ENCODE assay signal across 40 mouse cellular contexts in genomic region chr8:13386366-13386765, GRCm38 (mm10). TPM values are rescaled to one million over a fixed set of nuclear protein-coding genes. Genes with fewer than 3 reads are reported as not detected.
"Had no signal": no experiment of that assay in that cellular context is flagged by ENCODE, and none has a peak within 500 bp of the region (broad histone marks: within the 10 kb centered on the region; RNA-seq: fewer than 3 reads in every experiment).

No protein-coding gene starts in this region.

- H3K4me3 ChIP-seq: limb, embryonic 10.5 days; limb, embryonic 12.5 days; limb, embryonic 13.5 days; limb, embryonic 15.5 days; liver, embryonic 12.5 days; liver, embryonic 13.5 days; liver, embryonic 15.5 days; lung, embryonic 15.5 days; megakaryocyte, embryonic 14.5 days; midbrain, embryonic 10.5 days; midbrain, embryonic 12.5 days; midbrain, embryonic 13.5 days; midbrain, embryonic 15.5 days; myocyte; neural tube, embryonic 12.5 days; neural tube, embryonic 13.5 days had no signal

- H3K27ac ChIP-seq: limb, embryonic 10.5 days; limb, embryonic 12.5 days; limb, embryonic 13.5 days; limb, embryonic 15.5 days; liver, embryonic 12.5 days; liver, embryonic 13.5 days; liver, embryonic 14.5 days; liver, embryonic 15.5 days; lung, embryonic 15.5 days; macrophage; midbrain, embryonic 10.5 days; midbrain, embryonic 12.5 days; midbrain, embryonic 13.5 days; midbrain, embryonic 15.5 days; neural tube, embryonic 12.5 days; neural tube, embryonic 13.5 days had no signal

- H3K36me3 ChIP-seq: limb, embryonic 10.5 days; limb, embryonic 15.5 days; liver, embryonic 12.5 days; liver, embryonic 13.5 days; liver, embryonic 15.5 days; midbrain, embryonic 15.5 days; neural tube, embryonic 13.5 days had no signal

- H3K4me1 ChIP-seq: limb, embryonic 10.5 days; limb, embryonic 12.5 days; limb, embryonic 13.5 days; limb, embryonic 15.5 days; lung, embryonic 15.5 days; midbrain, embryonic 10.5 days; midbrain, embryonic 12.5 days; midbrain, embryonic 13.5 days; midbrain, embryonic 15.5 days; neural tube, embryonic 12.5 days; neural tube, embryonic 13.5 days had no signal

- H3K27me3 ChIP-seq: limb, embryonic 12.5 days; limb, embryonic 13.5 days; limb, embryonic 15.5 days; liver, embryonic 12.5 days; liver, embryonic 13.5 days; liver, embryonic 15.5 days; lung, embryonic 15.5 days; midbrain, embryonic 12.5 days; midbrain, embryonic 13.5 days; midbrain, embryonic 15.5 days; neural tube, embryonic 12.5 days; neural tube, embryonic 13.5 days had no signal

- H3K9ac ChIP-seq: limb, embryonic 12.5 days; limb, embryonic 13.5 days; limb, embryonic 15.5 days; liver, embryonic 12.5 days; liver, embryonic 13.5 days; liver, embryonic 14.5 days; liver, embryonic 15.5 days; liver, postnatal 0 days; lung, embryonic 14.5 days; lung, embryonic 15.5 days; midbrain, embryonic 12.5 days; midbrain, embryonic 13.5 days; midbrain, embryonic 15.5 days; neural tube, embryonic 12.5 days; neural tube, embryonic 13.5 days had no signal

- DNase-seq: left cerebral cortex, postnatal 4 days; liver; liver, embryonic 13.5 days; liver, postnatal 0 days; lung, adult 18-20 months; lung, adult 2 months; lung, embryonic 14.5 days; lung, postnatal 10 days; lung, postnatal 14 days; lung, postnatal 36 days; lung, postnatal 4 days; midbrain, embryonic 14.5 days had no signal

- H3K4me2 ChIP-seq: limb, embryonic 12.5 days; limb, embryonic 13.5 days; limb, embryonic 15.5 days; liver, embryonic 11.5 days; liver, embryonic 12.5 days; liver, embryonic 13.5 days; liver, embryonic 15.5 days; lung, embryonic 14.5 days; lung, embryonic 15.5 days; midbrain, embryonic 11.5 days; midbrain, embryonic 12.5 days; midbrain, embryonic 13.5 days; midbrain, embryonic 15.5 days; neural tube, embryonic 12.5 days; neural tube, embryonic 13.5 days had no signal

- H3K9me3 ChIP-seq: limb, embryonic 10.5 days; limb, embryonic 12.5 days; limb, embryonic 15.5 days; liver, embryonic 12.5 days; liver, embryonic 13.5 days; liver, embryonic 15.5 days; lung, embryonic 15.5 days; midbrain, embryonic 10.5 days; midbrain, embryonic 12.5 days; midbrain, embryonic 13.5 days; midbrain, embryonic 15.5 days; neural tube, embryonic 12.5 days; neural tube, embryonic 13.5 days had no signal

- ATAC-seq: liver, embryonic 12.5 days; liver, postnatal 0 days; lung, postnatal 0 days; midbrain, embryonic 13.5 days; midbrain, embryonic 15.5 days; midbrain, embryonic 16.5 days had no signal

RNA-seq across cellular contexts. Expression of gene Atp4b, which starts 10.3 kb away (rescaled TPM):
- polyA plus RNA-seq: limb, embryonic 10.5 days; limb, embryonic 11.5 days; limb, embryonic 12.5 days; limb, embryonic 13.5 days; limb, embryonic 14.5 days; limb, embryonic 15.5 days; liver, adult 2 months; liver, embryonic 11.5 days; liver, embryonic 12.5 days; liver, embryonic 13.5 days; liver, embryonic 14.5 days; liver, embryonic 15.5 days; liver, postnatal 0 days; lung, embryonic 14.5 days; lung, embryonic 15.5 days; lung, embryonic 16.5 days; lung, postnatal 0 days; macrophage; midbrain, embryonic 10.5 days; midbrain, embryonic 12.5 days; midbrain, embryonic 13.5 days; midbrain, embryonic 14.5 days; midbrain, embryonic 15.5 days; midbrain, embryonic 16.5 days; midbrain, postnatal 0 days; myocyte; neural tube, embryonic 11.5 days; neural tube, embryonic 12.5 days; neural tube, embryonic 13.5 days had no signal

RNA-seq across cellular contexts. Expression of gene Grk1, which starts 18.5 kb away (rescaled TPM):
- polyA plus RNA-seq: limb, embryonic 11.5 days; limb, embryonic 15.5 days; liver, adult 2 months; liver, embryonic 12.5 days; liver, embryonic 13.5 days; liver, embryonic 15.5 days; liver, embryonic 16.5 days; liver, postnatal 0 days; lung, adult 2 months; lung, embryonic 14.5 days; lung, embryonic 15.5 days; lung, embryonic 16.5 days; lung, postnatal 0 days; macrophage; midbrain, embryonic 10.5 days; midbrain, embryonic 14.5 days; midbrain, embryonic 16.5 days; midbrain, postnatal 0 days; neural tube, embryonic 11.5 days; neural tube, embryonic 13.5 days had no signal

RNA-seq across cellular contexts. Expression of gene Tmem255b, which starts 48.6 kb away (rescaled TPM):
- polyA plus RNA-seq: limb, embryonic 11.5 days; liver, embryonic 11.5 days; liver, embryonic 12.5 days; liver, embryonic 13.5 days; liver, embryonic 15.5 days; liver, postnatal 0 days; macrophage; midbrain, embryonic 12.5 days; midbrain, embryonic 13.5 days; myocyte had no signal
